Mouse (Mus musculus) embryonic facial prominence, embryonic 14.5 days (tissue): ENCODE measurements around the gene Smyd3. TPM values are rescaled to one million over a fixed set of nuclear protein-coding genes. Genes with fewer than 3 reads are reported as not detected.

Experiments
- ATAC-seq: fragments of 200-750 bp; cut with Nextera tagmentation; 2 replicates; pipeline ENCODE4 v1.8.0; 2017; ENCODE audit warnings: low read depth, moderate number of reproducible peaks, moderate TSS enrichment
- DNase-seq: peaks from one replicate; pipeline ENCODE4 v3.0.0-alpha.2; 2015; ENCODE audit warnings: low spot score
- H3K27ac ChIP-seq: fragments of 300-500 bp; sonication (generic); replicated peaks from 2 replicates; pipeline ENCODE4 v1.5.1; 2014; ENCODE audit warnings: low read depth, mild to moderate bottlenecking, low read length, moderate library complexity
- H3K27me3 ChIP-seq: fragments of 300-500 bp; sonication (generic); replicated peaks from 2 replicates; pipeline ENCODE4 v1.6.1; 2014; ENCODE audit warnings: low read length; ENCODE audit not compliant: control insufficient read depth, insufficient read depth
- H3K36me3 ChIP-seq: fragments of 300-500 bp; sonication (generic); 2 replicates; pipeline ENCODE4 v1.6.1; 2014; ENCODE audit warnings: low read length, mixed read lengths; ENCODE audit not compliant: control insufficient read depth, insufficient read depth
- H3K4me1 ChIP-seq: fragments of 300-500 bp; sonication (generic); 2 replicates; pipeline ENCODE4 v1.6.1; 2014; ENCODE audit warnings: antibody characterized with exemption, low read length; ENCODE audit not compliant: control insufficient read depth, insufficient read depth
- H3K4me2 ChIP-seq: fragments of 300-500 bp; sonication (generic); 2 replicates; pipeline ENCODE4 v1.6.1; 2014; ENCODE audit warnings: low read depth, mild to moderate bottlenecking, low read length, moderate library complexity, mixed read lengths
- H3K4me3 ChIP-seq: fragments of 300-500 bp; sonication (generic); 2 replicates; pipeline ENCODE4 v1.5.1; 2014; ENCODE audit warnings: low read depth, mild to moderate bottlenecking, low read length
- H3K9ac ChIP-seq: fragments of 300-500 bp; sonication (generic); 2 replicates; pipeline ENCODE4 v1.6.1; 2014; ENCODE audit warnings: low read depth, mild to moderate bottlenecking, low read length, moderate library complexity, mixed read lengths
- H3K9me3 ChIP-seq: fragments of 300-500 bp; sonication (generic); 2 replicates; pipeline ENCODE4 v1.6.1; 2016; ENCODE audit warnings: low read length; ENCODE audit not compliant: control insufficient read depth
- WGBS: fragments of 180-500 bp; shearing (Covaris S2); extraction: QIAGEN DNeasy Blood & Tissue Kit; methylation state at CpG from one replicate; pipeline ENCODE4 v1.1.7; 2014; 5-methylcytosine and 5-hydroxymethylcytosine counted together
- polyA plus RNA-seq: library from polyadenylated mRNA; unstranded; fragments of >200 nt; fragmentation: Nextera tagmentation; extraction: Ambion mirVana; gene quantifications from 2 replicates; pipeline ENCODE4 v1.2.1, GENCODE M21; 2014

The Smyd3 gene
- polyA plus RNA-seq, 1 experiment from 2014 or later: 16.7 TPM

- Histone ChIP-seq H3K4me3 (no peak overlapping the region), H3K27me3 (no peaks in the 10 kb centered on the region), H3K36me3 (no peaks in the 10 kb centered on the region), H3K9me3 (0 out of 2 replicates have a peak, but pooled peaks cover 8% of the 10 kb centered on the region), H3K9ac (no peak overlapping the region), H3K27ac (peak overlapping the region; percentile 79), H3K4me1 (peaks cover 29% of the 10 kb centered on the region), H3K4me2 (0 out of 2 replicates have a peak overlapping the region, but pooled peaks have one; percentile 1)
- ATAC-seq (peak; percentile 19; the same call in 1 of the 2 replicates), DNase-seq (peak; percentile 67)
- 42% methylated on average over 10 of the region's 10 CpGs for WGBS
Measured at GRCm38 (mm10) chr1:179458987-179459368, 58.9 kb downstream of the Smyd3 start.

DNA sequence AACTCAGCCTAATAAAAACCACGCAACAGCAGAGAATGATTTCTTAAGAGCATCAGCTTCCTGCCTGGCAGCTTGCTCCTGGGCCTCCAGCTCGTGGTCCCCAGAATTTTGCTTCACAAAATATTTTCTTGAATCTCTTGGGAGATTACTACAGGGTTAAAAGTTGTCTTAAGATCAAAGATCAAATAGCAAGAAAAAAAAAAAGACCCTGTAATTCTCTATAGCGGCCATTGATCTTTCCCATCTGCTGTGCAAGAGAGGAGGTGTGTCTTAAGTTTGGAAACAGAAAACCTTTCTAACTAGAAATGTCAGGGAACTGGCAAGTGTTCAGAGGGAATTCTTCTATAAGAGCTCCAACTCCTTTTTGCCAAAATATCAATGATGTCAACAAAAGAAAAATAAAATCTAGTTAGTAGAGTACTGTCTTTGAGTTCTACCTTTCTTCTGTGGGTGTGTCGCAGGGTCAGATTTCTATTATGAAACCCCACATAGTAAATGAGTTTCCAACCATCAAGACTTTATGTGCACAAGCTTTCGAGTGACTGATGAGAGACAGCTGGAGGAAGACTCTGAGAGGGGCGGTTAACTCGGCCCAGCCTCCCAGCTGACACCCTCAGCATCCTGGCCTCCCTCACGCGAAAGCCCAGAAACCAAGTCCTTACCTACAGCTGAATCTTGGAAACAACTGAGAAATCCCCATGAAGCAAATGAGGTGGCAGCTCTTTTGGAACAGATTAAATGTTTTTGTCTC lies 59.4 kb downstream of the Smyd3 start:
- no peaks in the 10 kb centered on the region for H3K36me3 ChIP-seq
- no peak overlapping the region for H3K9ac ChIP-seq
- 0 out of 2 replicates have a peak, but pooled peaks cover 7% of the 10 kb centered on the region for H3K9me3 ChIP-seq
- peak overlapping the region; percentile 79 for H3K27ac ChIP-seq
- 0 out of 2 replicates have a peak overlapping the region, but pooled peaks have one; percentile 1 for H3K4me2 ChIP-seq
- DNase-seq (peak; percentile 93), ATAC-seq (peak; percentile 73)
- WGBS: 19% methylated on average over 9 of the region's 9 CpGs
- no peak overlapping the region for H3K4me3 ChIP-seq
- H3K27me3 ChIP-seq: no peaks in the 10 kb centered on the region
- H3K4me1 ChIP-seq: peaks cover 29% of the 10 kb centered on the region

DNA sequence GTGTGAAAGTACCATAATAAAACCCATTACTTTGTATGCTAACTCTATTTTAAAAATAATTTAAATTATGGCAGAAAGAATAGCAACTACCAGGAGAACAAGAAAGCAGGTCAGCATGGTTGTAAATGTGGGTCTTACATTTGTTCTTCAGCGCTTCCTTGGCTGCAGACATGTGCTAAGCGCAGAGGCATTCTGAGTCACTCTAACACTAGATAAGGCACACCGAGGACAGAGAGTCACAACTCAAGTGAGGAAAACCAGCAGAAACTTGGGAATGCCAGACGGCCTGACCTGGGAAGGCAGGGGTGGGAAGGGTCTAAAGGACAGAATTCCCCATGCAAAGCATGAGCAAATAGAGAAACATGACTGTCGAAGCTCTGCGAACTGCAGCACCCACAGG lies 63.2 kb downstream of the Smyd3 start:
- 63% methylated on average over 6 of the region's 6 CpGs for WGBS
- DNase-seq: no peak
- H3K9me3 ChIP-seq: no peaks in the 10 kb centered on the region
- H3K36me3 ChIP-seq: no peaks in the 10 kb centered on the region
- no peak overlapping the region for H3K27ac ChIP-seq
- no peak for ATAC-seq
- H3K9ac ChIP-seq: no peak overlapping the region
- H3K27me3 ChIP-seq: no peaks in the 10 kb centered on the region
- H3K4me2 ChIP-seq: no peak overlapping the region
- H3K4me3 ChIP-seq: no peak overlapping the region
- H3K4me1 ChIP-seq: peaks cover 33% of the 10 kb centered on the region

GRCm38 (mm10) chr1:179451211-179451610 lies 66.6 kb downstream of the Smyd3 start:
- H3K4me2 ChIP-seq: no peak overlapping the region
- H3K27me3 ChIP-seq: no peaks in the 10 kb centered on the region
- no peak overlapping the region for H3K4me3 ChIP-seq
- H3K9ac ChIP-seq: no peak overlapping the region
- ATAC-seq (no peak), DNase-seq (peak; percentile 39)
- H3K36me3 ChIP-seq: no peaks in the 10 kb centered on the region
- no peak overlapping the region for H3K27ac ChIP-seq
- H3K9me3 ChIP-seq: no peaks in the 10 kb centered on the region
- 73% methylated on average over 2 of the region's 2 CpGs for WGBS
- H3K4me1 ChIP-seq: peaks cover 20% of the 10 kb centered on the region; the same call in 1 of the 2 replicates

DNA sequence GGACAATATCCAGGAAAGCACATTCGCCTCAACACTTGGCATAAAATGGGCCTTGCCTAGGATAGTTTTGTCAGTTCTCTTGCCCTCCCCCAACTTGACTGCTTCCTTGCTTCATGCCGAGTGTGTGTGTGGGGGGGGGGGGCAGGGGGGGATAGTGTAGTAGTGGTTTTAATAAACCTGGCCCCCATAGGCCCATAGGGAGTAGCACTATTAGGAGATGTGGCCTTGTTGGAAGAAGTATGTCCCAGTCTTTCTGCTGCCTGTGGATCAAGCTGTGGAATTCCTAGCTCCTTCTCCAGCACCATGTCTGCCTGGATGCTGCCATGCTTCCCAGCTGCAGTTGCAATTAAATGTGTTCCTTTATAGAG lies 71.0 kb downstream of the Smyd3 start:
- Histone ChIP-seq H3K27ac (peak overlapping the region; percentile 52; the same call in 1 of the 2 replicates), H3K9me3 (no peaks in the 10 kb centered on the region), H3K4me2 (peak overlapping the region; percentile 31), H3K4me1 (peaks cover 7% of the 10 kb centered on the region; the same call in 1 of the 2 replicates), H3K27me3 (no peaks in the 10 kb centered on the region), H3K9ac (no peak overlapping the region), H3K36me3 (no peaks in the 10 kb centered on the region), H3K4me3 (no peak overlapping the region)
- DNase-seq (no peak), ATAC-seq (no peak; the same call in 1 of the 2 replicates)
- 36% methylated on average over 2 of the region's 2 CpGs for WGBS

DNA sequence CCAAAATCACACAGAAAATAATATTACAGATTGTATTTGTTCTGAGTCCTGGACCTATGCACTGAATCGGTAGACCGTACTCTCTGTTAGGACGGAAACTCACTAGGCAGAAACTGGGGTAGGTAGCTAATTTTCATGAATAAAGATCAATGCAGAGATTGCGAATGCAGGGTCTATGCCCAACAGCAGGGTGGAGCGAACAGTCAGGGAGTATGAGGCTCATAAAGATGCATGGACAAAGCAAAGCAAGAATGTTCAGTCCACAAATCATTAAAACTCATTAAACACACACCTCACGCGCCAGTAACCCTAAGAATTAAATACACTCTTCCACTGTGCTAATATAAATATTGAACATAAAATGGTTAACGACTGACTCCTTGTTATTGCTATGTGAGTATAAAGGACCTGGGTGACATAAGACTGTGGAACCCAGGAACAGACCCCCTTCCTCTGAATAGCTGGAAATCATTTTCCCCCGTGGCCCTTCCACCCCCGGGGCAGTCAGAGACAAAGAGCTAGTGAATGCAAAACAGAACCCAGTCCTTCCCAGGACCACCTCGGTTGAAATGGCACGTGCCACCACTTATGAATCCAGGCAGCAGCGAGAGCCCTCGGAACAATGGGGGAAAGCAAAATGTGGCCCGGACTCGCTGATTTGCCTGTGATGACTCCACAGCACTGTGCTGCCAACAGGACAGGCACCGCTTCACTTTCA lies 71.6 kb downstream of the Smyd3 start:
- ATAC-seq: peak; percentile 78
- peak; percentile 83 for DNase-seq
- no peak overlapping the region for H3K4me3 ChIP-seq
- 34% methylated on average over 17 of the region's 17 CpGs for WGBS
- no peaks in the 10 kb centered on the region for H3K27me3 ChIP-seq
- H3K4me1 ChIP-seq: peaks cover 7% of the 10 kb centered on the region; the same call in 1 of the 2 replicates
- H3K27ac ChIP-seq: 0 out of 2 replicates have a peak overlapping the region, but pooled peaks have one; percentile 52
- H3K4me2 ChIP-seq: peak overlapping the region; percentile 31
- H3K9me3 ChIP-seq: no peaks in the 10 kb centered on the region
- H3K36me3 ChIP-seq: no peaks in the 10 kb centered on the region
- H3K9ac ChIP-seq: no peak overlapping the region

GRCm38 (mm10) chr1:179443835-179444234 lies 74.0 kb downstream of the Smyd3 start:
- Histone ChIP-seq H3K4me2 (no peak overlapping the region), H3K4me1 (peaks cover 7% of the 10 kb centered on the region; the same call in 1 of the 2 replicates), H3K27ac (no peak overlapping the region), H3K36me3 (no peaks in the 10 kb centered on the region), H3K27me3 (no peaks in the 10 kb centered on the region), H3K4me3 (no peak overlapping the region), H3K9ac (no peak overlapping the region), H3K9me3 (no peaks in the 10 kb centered on the region)
- WGBS: 74% methylated on average over 13 of the region's 13 CpGs
- no peak for ATAC-seq
- DNase-seq: no peak

- ATAC-seq: no peak
- Histone ChIP-seq H3K4me2 (no peak overlapping the region), H3K9me3 (no peaks in the 10 kb centered on the region), H3K27me3 (no peaks in the 10 kb centered on the region), H3K27ac (no peak overlapping the region), H3K4me1 (peaks cover 7% of the 10 kb centered on the region; the same call in 1 of the 2 replicates), H3K36me3 (no peaks in the 10 kb centered on the region), H3K9ac (0 out of 2 replicates have a peak overlapping the region, but pooled peaks have one; percentile 5), H3K4me3 (no peak overlapping the region)
- WGBS: 48% methylated on average over 8 of the region's 8 CpGs
- DNase-seq: no peak
Measured at GRCm38 (mm10) chr1:179443423-179443822, 74.4 kb downstream of the Smyd3 start.
